Comparison of ENCODE assay signal across 16 mouse cellular contexts in the genomic region with DNA sequence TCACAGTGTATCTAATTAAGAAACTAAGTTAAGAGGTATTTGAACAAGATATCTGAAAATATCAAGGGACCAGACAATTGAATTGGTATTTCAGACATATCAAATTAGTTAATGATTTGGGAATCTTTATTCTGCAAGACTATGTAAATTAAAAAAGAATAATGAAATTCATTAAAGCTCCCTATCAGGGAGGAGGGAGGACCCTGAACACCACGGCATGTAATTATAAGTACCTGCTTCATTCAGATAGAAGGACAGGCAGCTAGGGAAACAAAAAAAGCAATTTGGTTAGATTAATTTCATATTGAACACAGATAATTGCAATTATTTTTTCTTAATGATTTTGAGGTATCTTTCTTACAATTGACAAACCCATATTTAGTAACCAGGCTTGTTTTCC.
"Had no signal": no experiment of that assay in that cellular context is flagged by ENCODE, and none has a peak within 500 bp of the region (broad histone marks: within the 10 kb centered on the region; RNA-seq: fewer than 3 reads in every experiment).

No protein-coding gene starts in this region.

- H3K36me3 ChIP-seq: liver, embryonic 15.5 days; lung, embryonic 15.5 days; midbrain, embryonic 13.5 days; neural tube, embryonic 12.5 days had no signal

- H3K27me3 ChIP-seq: liver, embryonic 15.5 days; lung, embryonic 15.5 days; megakaryocyte, embryonic 14.5 days; midbrain, embryonic 13.5 days; neural tube, embryonic 12.5 days had no signal

- H3K9me3 ChIP-seq: liver, embryonic 15.5 days; lung, embryonic 15.5 days; megakaryocyte, embryonic 14.5 days; midbrain, embryonic 13.5 days; neural tube, embryonic 12.5 days had no signal

- H3K4me2 ChIP-seq: liver, embryonic 15.5 days; lung, embryonic 15.5 days; midbrain, embryonic 11.5 days; midbrain, embryonic 13.5 days; neural tube, embryonic 12.5 days had no signal

- H3K9ac ChIP-seq: liver, embryonic 15.5 days; liver, postnatal 0 days; lung, embryonic 15.5 days; midbrain, embryonic 13.5 days; neural tube, embryonic 12.5 days had no signal

- H3K27ac ChIP-seq: liver, embryonic 15.5 days; lung, embryonic 15.5 days; macrophage; midbrain, embryonic 13.5 days; neural tube, embryonic 12.5 days had no signal

- H3K4me3 ChIP-seq: liver, embryonic 15.5 days; lung, embryonic 15.5 days; megakaryocyte, embryonic 14.5 days; midbrain, embryonic 13.5 days; neural tube, embryonic 12.5 days had no signal

- ATAC-seq: liver, postnatal 0 days; lung, postnatal 0 days; midbrain, embryonic 13.5 days had no signal

- DNase-seq: liver, postnatal 0 days; lung, adult 2 months; lung, postnatal 14 days; lung, postnatal 36 days; right cerebral cortex, postnatal 14 days; thymus, adult 18-20 months; thymus, postnatal 14 days; thymus, postnatal 36 days had no signal

- H3K4me1 ChIP-seq: liver, embryonic 15.5 days; lung, embryonic 15.5 days; megakaryocyte, embryonic 14.5 days; midbrain, embryonic 13.5 days; neural tube, embryonic 12.5 days had no signal
